Mouse (Mus musculus) midbrain, embryonic 14.5 days (tissue): ENCODE results near the gene Gm28308. TPM values are rescaled to one million over a fixed set of nuclear protein-coding genes. Genes with fewer than 3 reads are reported as not detected.

Experiments used
- ATAC-seq: fragments of 200-750 bp; cut with Nextera tagmentation; 2 replicates; pipeline ENCODE4 v1.8.0; 2017; ENCODE audit warnings: moderate number of reproducible peaks, moderate library complexity; ENCODE audit not compliant: low FRiP score, low TSS enrichment
- DNase-seq: peaks from one replicate; pipeline ENCODE4 v3.0.0-alpha.2; 2015
- H3K27ac ChIP-seq: fragments of 300-500 bp; sonication (generic); replicated peaks from 2 replicates; pipeline ENCODE4 v1.5.1; 2014; ENCODE audit warnings: mild to moderate bottlenecking, low read depth, low read length, moderate library complexity
- H3K27me3 ChIP-seq: fragments of 300-500 bp; sonication (generic); 2 replicates; pipeline ENCODE4 v1.6.1; 2014; ENCODE audit warnings: low read length, control low read depth, mixed read lengths; ENCODE audit not compliant: control insufficient read depth, insufficient read depth
- H3K36me3 ChIP-seq: fragments of 300-500 bp; sonication (generic); 2 replicates; pipeline ENCODE4 v1.6.1; 2014; ENCODE audit warnings: low read length, control low read depth; ENCODE audit not compliant: control insufficient read depth, insufficient read depth
- H3K4me1 ChIP-seq: fragments of 300-500 bp; sonication (generic); 2 replicates; pipeline ENCODE4 v1.6.1; 2014; ENCODE audit warnings: mild to moderate bottlenecking, antibody characterized with exemption, low read length, control low read depth; ENCODE audit not compliant: control insufficient read depth, insufficient read depth
- H3K4me2 ChIP-seq: fragments of 300-500 bp; sonication (generic); 2 replicates; pipeline ENCODE4 v1.6.1; 2014; ENCODE audit warnings: mild to moderate bottlenecking, low read length, moderate library complexity
- H3K4me3 ChIP-seq: fragments of 300-500 bp; sonication (generic); replicated peaks from 2 replicates; pipeline ENCODE4 v1.5.1; 2014; ENCODE audit warnings: low read depth, low read length
- H3K9ac ChIP-seq: fragments of 300-500 bp; sonication (generic); replicated peaks from 2 replicates; pipeline ENCODE4 v1.6.1; 2014; ENCODE audit warnings: mild to moderate bottlenecking, low read length, moderate library complexity
- H3K9me3 ChIP-seq: fragments of 300-500 bp; sonication (generic); 2 replicates; pipeline ENCODE4 v1.6.1; 2016; ENCODE audit warnings: low read length, control low read depth, mixed read lengths; ENCODE audit not compliant: control insufficient read depth
- WGBS: fragments of 180-500 bp; shearing (Covaris S2); extraction: QIAGEN DNeasy Blood & Tissue Kit; methylation state at CpG from one replicate; pipeline ENCODE4 v1.1.7; 2014; 5-methylcytosine and 5-hydroxymethylcytosine counted together
- polyA plus RNA-seq: library from polyadenylated mRNA; unstranded; fragments of >200 nt; fragmentation: Nextera tagmentation; extraction: Ambion mirVana; gene quantifications from 2 replicates; pipeline ENCODE4 v1.2.1, GENCODE M21; 2014

Gm28308 gene
- polyA plus RNA-seq, 1 experiment from 2014 or later: not detected

GRCm38 (mm10) chr6:52253511-52254500 lies 40.7 kb upstream of the Gm28308 start:
- no peak overlapping the region for H3K4me2 ChIP-seq
- DNase-seq: no peak
- no peak overlapping the region for H3K27ac ChIP-seq
- no peak overlapping the region for H3K4me3 ChIP-seq
- under 1% methylated on average over 59 of the region's 59 CpGs for WGBS
- ATAC-seq: no peak
- H3K9me3 ChIP-seq: no peaks in the 10 kb centered on the region
- H3K4me1 ChIP-seq: no peaks in the 10 kb centered on the region
- H3K27me3 ChIP-seq: peaks cover 94% of the 10 kb centered on the region
- H3K9ac ChIP-seq: no peak overlapping the region
- H3K36me3 ChIP-seq: no peaks in the 10 kb centered on the region

- Histone ChIP-seq H3K27ac (no peak overlapping the region), H3K4me1 (no peaks in the 10 kb centered on the region), H3K9me3 (no peaks in the 10 kb centered on the region), H3K4me2 (no peak overlapping the region), H3K9ac (no peak overlapping the region), H3K36me3 (no peaks in the 10 kb centered on the region), H3K27me3 (peaks cover 94% of the 10 kb centered on the region), H3K4me3 (no peak overlapping the region)
- ATAC-seq: no peak
- WGBS: under 1% methylated on average over 35 of the region's 35 CpGs
- DNase-seq: no peak
These were observed 39.7 kb upstream of the Gm28308 start for GRCm38 (mm10) chr6:52252775-52253376.

- ATAC-seq: no peak
- Histone ChIP-seq H3K4me1 (no peaks in the 10 kb centered on the region), H3K27me3 (peaks cover 94% of the 10 kb centered on the region), H3K36me3 (no peaks in the 10 kb centered on the region), H3K9me3 (no peaks in the 10 kb centered on the region), H3K27ac (no peak overlapping the region), H3K4me2 (no peak overlapping the region), H3K9ac (no peak overlapping the region), H3K4me3 (no peak overlapping the region)
- no peak for DNase-seq
- WGBS: under 1% methylated on average over 24 of the region's 24 CpGs
These were observed 39.1 kb upstream of the Gm28308 start for GRCm38 (mm10) chr6:52252016-52252774.

DNA sequence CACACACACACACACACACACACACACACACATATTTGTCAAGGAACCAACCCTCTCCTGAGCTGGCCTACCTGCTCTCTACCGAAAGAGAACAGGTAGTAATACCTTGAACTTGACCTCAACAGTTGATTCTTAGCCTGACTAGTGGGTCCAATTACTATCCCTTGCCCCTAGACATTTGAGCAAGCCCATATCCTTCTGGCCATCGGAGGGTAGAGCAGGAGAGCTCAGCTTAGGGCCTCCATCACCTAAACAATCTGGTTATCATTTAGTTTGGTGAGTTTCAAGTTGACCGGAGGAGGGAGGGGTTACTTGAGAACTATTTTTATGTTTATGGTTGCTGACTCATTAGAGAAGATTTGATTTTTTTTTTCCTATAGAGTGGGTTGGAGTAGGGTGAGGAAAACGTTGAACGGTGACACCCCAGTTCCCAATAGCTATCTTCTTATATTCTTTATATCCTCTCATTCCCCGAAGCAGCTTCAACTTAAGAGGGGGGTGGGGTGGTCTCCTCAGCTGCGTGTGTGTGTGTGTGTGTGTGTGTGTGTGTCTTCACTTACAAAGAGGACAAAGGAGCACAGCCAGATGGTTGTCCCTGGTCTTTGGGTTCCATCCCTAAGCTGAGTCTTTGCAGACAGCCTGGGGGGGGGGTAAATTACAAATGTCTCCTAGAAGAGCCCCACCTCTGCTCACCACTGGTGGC lies 38.2 kb upstream of the Gm28308 start:
- H3K36me3 ChIP-seq: no peaks in the 10 kb centered on the region
- DNase-seq: no peak
- ATAC-seq: no peak
- H3K4me2 ChIP-seq: no peak overlapping the region
- no peaks in the 10 kb centered on the region for H3K9me3 ChIP-seq
- H3K27me3 ChIP-seq: peaks cover 95% of the 10 kb centered on the region
- H3K4me3 ChIP-seq: no peak overlapping the region
- H3K4me1 ChIP-seq: no peaks in the 10 kb centered on the region
- 8% methylated on average over 7 of the region's 7 CpGs for WGBS
- no peak overlapping the region for H3K27ac ChIP-seq
- no peak overlapping the region for H3K9ac ChIP-seq

DNA sequence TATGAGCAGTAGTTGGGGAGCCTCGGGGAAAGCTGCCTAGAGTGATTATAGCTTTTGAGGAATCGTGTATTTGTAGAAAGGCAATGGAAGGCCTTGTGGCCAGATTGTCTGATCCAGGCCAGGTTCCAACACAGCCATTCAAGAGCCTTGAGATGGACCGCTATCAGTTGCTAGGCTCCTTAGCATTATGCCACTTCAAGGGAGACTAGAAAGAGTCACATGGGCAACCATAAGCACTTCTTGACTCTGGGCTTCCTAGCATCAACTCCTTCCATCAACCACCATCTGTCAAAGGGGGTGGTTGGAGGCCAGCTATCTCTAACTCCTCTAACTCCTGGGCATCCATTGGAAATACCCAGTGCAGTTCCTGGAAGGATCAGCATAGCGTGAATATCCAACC lies 36.7 kb upstream of the Gm28308 start:
- H3K4me2 ChIP-seq: no peak overlapping the region
- no peaks in the 10 kb centered on the region for H3K36me3 ChIP-seq
- H3K4me1 ChIP-seq: no peaks in the 10 kb centered on the region
- no peak for ATAC-seq
- peaks cover 96% of the 10 kb centered on the region for H3K27me3 ChIP-seq
- no peak for DNase-seq
- no peak overlapping the region for H3K4me3 ChIP-seq
- 2% methylated on average over 4 of the region's 4 CpGs for WGBS
- no peaks in the 10 kb centered on the region for H3K9me3 ChIP-seq
- no peak overlapping the region for H3K27ac ChIP-seq
- H3K9ac ChIP-seq: no peak overlapping the region

- H3K4me3 ChIP-seq: no peak overlapping the region
- 1% methylated on average over 16 of the region's 16 CpGs for WGBS
- DNase-seq (no peak), ATAC-seq (no peak)
- H3K4me1 ChIP-seq: no peaks in the 10 kb centered on the region
- H3K27ac ChIP-seq: no peak overlapping the region
- no peak overlapping the region for H3K9ac ChIP-seq
- no peak overlapping the region for H3K4me2 ChIP-seq
- no peaks in the 10 kb centered on the region for H3K36me3 ChIP-seq
- H3K27me3 ChIP-seq: peaks cover 98% of the 10 kb centered on the region
- no peaks in the 10 kb centered on the region for H3K9me3 ChIP-seq
These were observed 36.2 kb upstream of the Gm28308 start for GRCm38 (mm10) chr6:52249415-52249738.

DNA sequence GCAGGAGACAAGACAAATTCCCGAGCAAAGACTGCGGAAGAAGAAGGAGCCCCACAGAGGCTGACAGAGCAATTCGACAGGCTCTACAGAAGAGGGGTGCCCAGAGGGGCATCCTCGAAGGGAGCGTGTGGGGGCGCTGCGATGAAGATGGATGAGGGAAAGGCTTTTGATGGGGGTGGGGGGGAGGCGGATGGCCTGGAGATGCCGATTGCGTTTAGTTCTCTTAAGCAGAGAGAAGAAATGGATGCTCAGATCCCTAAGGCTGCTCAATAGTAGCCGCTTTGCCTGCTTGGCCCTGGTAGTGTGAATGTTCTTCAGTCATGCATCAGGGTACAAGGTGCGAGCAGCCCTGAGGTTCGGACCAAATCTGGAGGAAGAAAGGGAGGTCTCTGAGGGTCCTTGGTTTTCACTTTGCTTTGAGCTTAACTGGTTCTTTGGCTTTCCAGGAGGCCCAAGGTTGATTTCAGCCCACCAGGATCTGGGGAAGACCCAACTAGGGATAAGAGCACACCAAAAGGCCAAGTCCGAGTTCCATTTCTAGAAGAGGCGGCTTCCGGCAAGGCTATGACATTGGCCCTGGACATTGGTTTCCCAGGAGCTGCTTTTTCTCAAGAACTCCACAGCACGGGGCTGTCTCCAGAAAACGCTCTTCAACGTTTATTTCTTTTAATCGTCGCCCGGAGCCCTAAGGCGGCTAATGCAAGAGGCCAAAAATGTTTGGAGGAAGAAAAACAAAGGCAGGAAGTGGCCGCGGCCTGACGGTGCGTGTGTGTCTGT lies 35.7 kb upstream of the Gm28308 start:
- DNase-seq (no peak), ATAC-seq (no peak)
- 2% methylated on average over 27 of the region's 27 CpGs for WGBS
- Histone ChIP-seq H3K27ac (no peak overlapping the region), H3K4me1 (no peaks in the 10 kb centered on the region), H3K4me2 (no peak overlapping the region), H3K27me3 (peaks cover 98% of the 10 kb centered on the region), H3K9ac (no peak overlapping the region), H3K9me3 (no peaks in the 10 kb centered on the region), H3K36me3 (no peaks in the 10 kb centered on the region), H3K4me3 (no peak overlapping the region)
